Comparison of ENCODE assay signal across 41 mouse cellular contexts in the genomic region with DNA sequence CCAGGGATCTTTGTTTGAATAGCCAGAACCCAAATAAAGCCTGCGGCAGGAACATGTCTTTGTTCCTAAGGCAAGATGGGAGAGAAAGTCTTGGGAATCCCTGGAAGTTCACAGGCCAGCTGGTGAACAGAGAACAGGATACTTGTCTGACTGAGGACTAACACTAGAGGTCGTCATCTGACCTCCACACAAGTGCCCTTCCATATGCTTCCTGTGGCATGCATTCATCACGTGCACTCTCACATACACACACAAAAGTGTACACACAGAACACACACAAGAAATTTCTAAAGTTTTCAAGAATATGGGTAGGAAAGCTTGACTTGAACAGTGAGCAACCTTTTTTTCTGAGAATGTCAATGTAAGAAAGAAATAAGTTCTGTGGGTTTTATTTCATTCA. TPM values are rescaled to one million over a fixed set of nuclear protein-coding genes. Genes with fewer than 3 reads are reported as not detected.
A peak's percentile ranks its signal among the peaks of the same experiment; 100 is the strongest.
DNase-seq lines count a peak whose midpoint lies in the region; ATAC-seq and TF ChIP-seq lines count a peak whose summit lies in the region.
"Had no signal": no experiment of that assay in that cellular context is flagged by ENCODE, and none has a peak within 500 bp of the region (broad histone marks: within the 10 kb centered on the region; RNA-seq: fewer than 3 reads in every experiment).

No protein-coding gene starts in this region.

- in situ Hi-C loops in CH12.LX (cut with MboI; ENCODE audit: low pct_ligation_motif_present, low pct_unique_long_range_greater_than_20kb, low sequenced_read_pairs), result no loop called here

- no peak for TF ChIP-seq EP300 in liver, embryonic 14.5 days (IDR thresholded peaks at IDR 0.05; ENCODE audit: low read depth)
- no peak for TF ChIP-seq EP300 in CH12.LX (IDR thresholded peaks at IDR 0.05; ENCODE audit: low read length)
- TF ChIP-seq EP300 in heart, adult 2 months (IDR thresholded peaks at IDR 0.05; ENCODE audit: insufficient read depth, low read depth, low read length), result no peak

- H3K4me2 ChIP-seq in liver, embryonic 14.5 days (ENCODE audit: low read depth), result no peak overlapping the region
- H3K4me2 ChIP-seq in liver, embryonic 11.5 days, result no peak overlapping the region
- H3K4me2 ChIP-seq in CH12.LX (ENCODE audit: insufficient read depth, low read depth, poor library complexity, severe bottlenecking), result no peak overlapping the region
- H3K4me2 ChIP-seq: embryonic facial prominence, embryonic 13.5 days; forebrain, embryonic 15.5 days; heart, embryonic 12.5 days; hindbrain, embryonic 15.5 days; limb, embryonic 12.5 days; midbrain, embryonic 11.5 days; neural tube, embryonic 12.5 days had no signal

- TF ChIP-seq POLR2A in CH12.LX (IDR thresholded peaks at IDR 0.05; ENCODE audit: low read depth, low read length), result no peak
- TF ChIP-seq POLR2A in heart, adult 2 months (IDR thresholded peaks at IDR 0.05; ENCODE audit: insufficient read depth, low read depth, low read length), result no peak

- no peaks in the 10 kb centered on the region for H3K27me3 ChIP-seq in liver, embryonic 14.5 days (ENCODE audit: control insufficient read depth, insufficient read depth, low read length)
- H3K27me3 ChIP-seq in liver, embryonic 11.5 days (replicated peaks; ENCODE audit: control insufficient read depth, insufficient read depth, low read length), result no peaks in the 10 kb centered on the region
- H3K27me3 ChIP-seq in CH12.LX (replicated peaks), result no peaks in the 10 kb centered on the region
- no peaks in the 10 kb centered on the region for H3K27me3 ChIP-seq in midbrain, embryonic 10.5 days (ENCODE audit: low read depth, poor library complexity, severe bottlenecking)
- no peaks in the 10 kb centered on the region for H3K27me3 ChIP-seq in heart, adult 2 months (ENCODE audit: control insufficient read depth, insufficient read depth, low read length)
- H3K27me3 ChIP-seq: embryonic facial prominence, embryonic 13.5 days; forebrain, embryonic 15.5 days; heart, embryonic 12.5 days; hindbrain, embryonic 15.5 days; limb, embryonic 12.5 days; neural tube, embryonic 12.5 days had no signal

- intact Hi-C loops in heart, adult 2 months (cut with DNase I), result no loop called here

- DNase-seq in embryo, embryonic 10 days (ENCODE audit: low spot score), result peak; percentile 31
- no peak for DNase-seq in embryo, embryonic 11 days
- no peak for DNase-seq in liver, embryonic 14.5 days (ENCODE audit: low read depth in 3 of 3, low spot score in 3 of 3)
- DNase-seq in liver, embryonic 11.5 days (ENCODE audit: low spot score), result no peak
- DNase-seq in CH12.LX (ENCODE audit: extremely low read depth), result no peak
- DNase-seq in brain, adult 2 months (ENCODE audit: low read depth, low spot score), result peak; percentile 2
- no peak for DNase-seq in midbrain, embryonic 10.5 days (ENCODE audit: low spot score)
- DNase-seq in heart, adult 2 months, result no peak
- DNase-seq: adrenal gland, adult 2 months; adrenal gland, postnatal 36 days; cerebellum, adult 2 months; cerebellum, postnatal 14 days; gastrocnemius, postnatal 36 days; heart, adult 18-20 months; heart, postnatal 4 days; kidney, adult 2 months; layer of hippocampus, postnatal 36 days; lung, adult 2 months; right cerebral cortex, adult 18-20 months; spleen, adult 18-20 months; thymus, adult 2 months; thymus, postnatal 36 days had no signal

- no peak; the same call in none of the 2 replicates for TF ChIP-seq RAD21 in CH12.LX (IDR thresholded peaks at IDR 0.05; ENCODE audit: low read depth, low read length)

- no peak overlapping the region for H3K27ac ChIP-seq in liver, embryonic 14.5 days
- no peak overlapping the region for H3K27ac ChIP-seq in liver, embryonic 11.5 days (ENCODE audit: low read depth, low read length)
- no peak overlapping the region for H3K27ac ChIP-seq in CH12.LX (ENCODE audit: insufficient read depth, low read depth)
- no peak overlapping the region for H3K27ac ChIP-seq in midbrain, embryonic 10.5 days (replicated peaks)
- H3K27ac ChIP-seq in heart, adult 2 months, result no peak overlapping the region
- H3K27ac ChIP-seq: embryonic facial prominence, embryonic 13.5 days; forebrain, embryonic 10.5 days; forebrain, embryonic 15.5 days; hindbrain, embryonic 15.5 days; limb, embryonic 12.5 days; neural tube, embryonic 12.5 days had no signal

- H3K79me2 ChIP-seq in CH12.LX (replicated peaks; ENCODE audit: control insufficient read depth, extremely low read depth, insufficient read depth, poor library complexity, severe bottlenecking), result no peaks in the 10 kb centered on the region
- no peaks in the 10 kb centered on the region for H3K79me2 ChIP-seq in heart, adult 2 months (replicated peaks; ENCODE audit: control insufficient read depth, insufficient read depth, low read length)

- dilution Hi-C loops in CH12.LX (cut with MboI; ENCODE audit: extremely low pct_ligation_motif_present, extremely low pct_unique_long_range_greater_than_20kb, low sequenced_read_pairs), result no loop called here

- no peaks in the 10 kb centered on the region for H3K36me3 ChIP-seq in liver, embryonic 14.5 days (replicated peaks; ENCODE audit: control insufficient read depth, insufficient read depth, low read depth)
- H3K36me3 ChIP-seq in liver, embryonic 11.5 days (ENCODE audit: control insufficient read depth, insufficient read depth, low read length), result no peaks in the 10 kb centered on the region
- H3K36me3 ChIP-seq in CH12.LX (replicated peaks in 1 of 2; ENCODE audit: control insufficient read depth in 1 of 2, insufficient read depth in 1 of 2, low read length in 1 of 2), result no peaks in the 10 kb centered on the region
- H3K36me3 ChIP-seq in midbrain, embryonic 10.5 days, result no peaks in the 10 kb centered on the region
- H3K36me3 ChIP-seq in heart, adult 2 months (ENCODE audit: control insufficient read depth, insufficient read depth, low read length), result no peaks in the 10 kb centered on the region
- H3K36me3 ChIP-seq: embryonic facial prominence, embryonic 13.5 days; forebrain, embryonic 10.5 days; forebrain, embryonic 15.5 days; heart, embryonic 12.5 days; hindbrain, embryonic 15.5 days; limb, embryonic 12.5 days; neural tube, embryonic 12.5 days had no signal

- no peak for ATAC-seq in liver, embryonic 14.5 days (ENCODE audit: insufficient read depth)
- ATAC-seq in liver, embryonic 11.5 days (replicated peaks; ENCODE audit: low FRiP score), result no peak
- ATAC-seq: activated CD4-positive, CD25-positive, alpha-beta regulatory T cell, adult 4 months; forebrain, embryonic 15.5 days; inflammation-experienced regulatory T-cells, adult 6 months; midbrain, embryonic 16.5 days had no signal

- peak; percentile 34; the same call in 1 of the 2 replicates for TF ChIP-seq CTCF in liver, embryonic 14.5 days (IDR thresholded peaks at IDR 0.05; ENCODE audit: low read depth)
- TF ChIP-seq CTCF in CH12.LX (conservative IDR thresholded peaks at IDR 0.05 in 1 of 2, IDR thresholded peaks at IDR 0.05 in 1 of 2; ENCODE audit: low read depth in 2 of 2, low read length in 2 of 2), result peak in 1 of 2 experiments; percentile 27; a peak in 1 of 4 replicates
- TF ChIP-seq CTCF in heart, adult 2 months (IDR thresholded peaks at IDR 0.05), result no peak

- no peaks in the 10 kb centered on the region for H3K4me1 ChIP-seq in liver, embryonic 14.5 days (replicated peaks; ENCODE audit: control insufficient read depth in 2 of 2, insufficient read depth in 2 of 2, low read length in 1 of 2)
- H3K4me1 ChIP-seq in liver, embryonic 11.5 days (replicated peaks; ENCODE audit: control insufficient read depth, insufficient read depth, low read length), result no peaks in the 10 kb centered on the region
- H3K4me1 ChIP-seq in CH12.LX (ENCODE audit: control insufficient read depth in 1 of 2, insufficient read depth in 2 of 2), result no peaks in the 10 kb centered on the region
- no peaks in the 10 kb centered on the region for H3K4me1 ChIP-seq in midbrain, embryonic 10.5 days
- H3K4me1 ChIP-seq in heart, adult 2 months (ENCODE audit: control insufficient read depth, insufficient read depth, low read length), result no peaks in the 10 kb centered on the region
- H3K4me1 ChIP-seq: embryonic facial prominence, embryonic 13.5 days; forebrain, embryonic 10.5 days; forebrain, embryonic 15.5 days; heart, embryonic 12.5 days; hindbrain, embryonic 15.5 days; limb, embryonic 12.5 days; neural tube, embryonic 12.5 days had no signal

- no peaks in the 10 kb centered on the region for H3K9me3 ChIP-seq in liver, embryonic 14.5 days (ENCODE audit: control insufficient read depth, low read length)
- H3K9me3 ChIP-seq in liver, embryonic 11.5 days (ENCODE audit: control insufficient read depth, low read length), result no peaks in the 10 kb centered on the region
- H3K9me3 ChIP-seq in CH12.LX (replicated peaks; ENCODE audit: low read length), result no peaks in the 10 kb centered on the region
- no peaks in the 10 kb centered on the region for H3K9me3 ChIP-seq in midbrain, embryonic 10.5 days (replicated peaks)
- H3K9me3 ChIP-seq: embryonic facial prominence, embryonic 13.5 days; forebrain, embryonic 10.5 days; forebrain, embryonic 15.5 days; heart, embryonic 12.5 days; hindbrain, embryonic 15.5 days; limb, embryonic 12.5 days; neural tube, embryonic 12.5 days had no signal

- WGBS in liver, embryonic 14.5 days (ENCODE audit: insufficient replicate concordance), result 37% methylated on average over 3 of the region's 3 CpGs
- WGBS in liver, embryonic 11.5 days, result 46% methylated on average over 3 of the region's 3 CpGs
- 63% methylated on average over 3 of the region's 3 CpGs for WGBS in midbrain, embryonic 10.5 days
- WGBS in heart, adult 2 months, result 31% methylated on average over 3 of the region's 3 CpGs

- no peak overlapping the region for H3K9ac ChIP-seq in liver, embryonic 14.5 days (replicated peaks)
- no peak overlapping the region for H3K9ac ChIP-seq in liver, embryonic 11.5 days (ENCODE audit: low read depth, low read length)
- no peak overlapping the region for H3K9ac ChIP-seq in CH12.LX (ENCODE audit: insufficient read depth, low read depth)
- no peak overlapping the region for H3K9ac ChIP-seq in heart, adult 2 months (ENCODE audit: low read depth, low read length)
- H3K9ac ChIP-seq: embryonic facial prominence, embryonic 13.5 days; forebrain, embryonic 15.5 days; heart, embryonic 12.5 days; hindbrain, embryonic 15.5 days; limb, embryonic 12.5 days; neural tube, embryonic 12.5 days had no signal

- no peak overlapping the region for H3K4me3 ChIP-seq in liver, embryonic 14.5 days (ENCODE audit: insufficient read depth in 1 of 2, low read depth in 2 of 2, low read length in 2 of 2)
- no peak overlapping the region for H3K4me3 ChIP-seq in liver, embryonic 11.5 days (ENCODE audit: low read depth, low read length)
- no peak overlapping the region for H3K4me3 ChIP-seq in CH12.LX (replicated peaks in 1 of 3; ENCODE audit: low read depth in 2 of 3, low read length in 2 of 3, poor library complexity in 1 of 3)
- H3K4me3 ChIP-seq in midbrain, embryonic 10.5 days, result no peak overlapping the region
- H3K4me3 ChIP-seq in heart, adult 2 months, result no peak overlapping the region
- H3K4me3 ChIP-seq: embryonic facial prominence, embryonic 13.5 days; forebrain, embryonic 10.5 days; forebrain, embryonic 15.5 days; heart, embryonic 12.5 days; hindbrain, embryonic 15.5 days; limb, embryonic 12.5 days; myocyte; neural tube, embryonic 12.5 days had no signal

RNA-seq across cellular contexts. Expression of gene Ros1, which starts 34.4 kb away (rescaled TPM):
- polyA plus RNA-seq in liver, embryonic 14.5 days (2012; rRNA removed), result 0.02 and 0.03 TPM in 2 replicates
- 0.03 and 0.05 TPM in 2 replicates for polyA plus RNA-seq in liver, embryonic 14.5 days (2014; fragmentation: Nextera tagmentation; extraction: Ambion mirVana)
- polyA plus RNA-seq in liver, embryonic 11.5 days (2014; fragmentation: Nextera tagmentation; extraction: Ambion mirVana), result 0.09 TPM in 1 of 2 replicates, not detected in the other
- total RNA-seq in CH12.LX (2012; rRNA removed) (not detected in 2 replicates), CH12.LX (2014; rRNA removed) (not detected in 2 replicates)
- polyA plus RNA-seq in CH12.LX (2012; ENCODE audit: insufficient read length, low read depth), result not detected in 2 replicates
- not detected in 2 replicates for polyA plus RNA-seq in midbrain, embryonic 10.5 days (2016; fragmentation: Nextera tagmentation; extraction: Ambion mirVana)
- under 1 TPM in 1 of 2 experiments, not detected in 1; 0.02 TPM for total RNA-seq in heart, adult 2 months (2021)
- not detected in 2 replicates for polyA plus RNA-seq in heart, adult 2 months (2012; rRNA removed)
- total RNA-seq: adrenal gland, adult 2 months; heart, adult 18-20 months; heart, postnatal 4 days; layer of hippocampus, postnatal 36 days; left cerebral cortex, postnatal 14 days; liver, adult 2 months had no signal
- polyA plus RNA-seq: activated CD4-positive, CD25-positive, alpha-beta regulatory T cell, adult 4 months; adrenal gland, adult 2 months; C2C12; cerebellum, adult 2 months; cortical plate, adult 2 months; embryonic facial prominence, embryonic 13.5 days; forebrain, embryonic 10.5 days; forebrain, embryonic 15.5 days; frontal cortex, adult 2 months; heart, postnatal 0 days; hindbrain, embryonic 15.5 days; inflammation-experienced regulatory T-cells, adult 6 months; large intestine, adult 2 months; limb, embryonic 12.5 days; liver, adult 2 months; midbrain, embryonic 11.5 days; midbrain, embryonic 16.5 days; neural tube, embryonic 12.5 days; thymus, adult 2 months had no signal

Comparison
In these comparisons a context has a peak if more than half of its experiments do, and no peak if none do; other contexts are left out.
1. DNase-seq: peak in embryo, embryonic 10 days (single experiment) and brain, adult 2 months (single experiment); none in embryo, embryonic 11 days (single experiment), liver, embryonic 14.5 days (0 of 3), liver, embryonic 11.5 days (single experiment), CH12.LX (single experiment), midbrain, embryonic 10.5 days (single experiment) and heart, adult 2 months (0 of 2).